Mouse (Mus musculus) lung, embryonic 15.5 days (tissue): ENCODE measurements at regions not wholly inside any gene's neighbourhood (a gene's known extent, or its start where the extent isn't known, plus 50 kb on each side); places are given as distances from the start of the nearest gene placed in this dataset.

ENCODE experiments used
- ATAC-seq: fragments of 200-750 bp; cut with Nextera tagmentation; 2 replicates; pipeline ENCODE4 v1.8.0; 2017; ENCODE audit warnings: moderate number of reproducible peaks, borderline replicate concordance; ENCODE audit not compliant: low FRiP score, low TSS enrichment; ENCODE audit errors: extremely low read depth
- H3K27ac ChIP-seq: fragments of 300-500 bp; sonication (generic); 2 replicates; pipeline ENCODE4 v1.5.1; 2015; ENCODE audit warnings: moderate library complexity, mild to moderate bottlenecking, inconsistent platforms
- H3K27me3 ChIP-seq: fragments of 300-500 bp; sonication (generic); 2 replicates; pipeline ENCODE4 v1.6.1; 2015; ENCODE audit warnings: inconsistent platforms
- H3K36me3 ChIP-seq: fragments of 300-500 bp; sonication (generic); 2 replicates; pipeline ENCODE4 v1.6.1; 2015; ENCODE audit warnings: inconsistent platforms
- H3K4me1 ChIP-seq: fragments of 300-500 bp; sonication (generic); 2 replicates; pipeline ENCODE4 v1.6.1; 2015; ENCODE audit warnings: inconsistent platforms
- H3K4me2 ChIP-seq: fragments of 300-500 bp; sonication (generic); 2 replicates; pipeline ENCODE4 v1.6.1; 2015; ENCODE audit warnings: inconsistent platforms, mild to moderate bottlenecking, moderate library complexity
- H3K4me3 ChIP-seq: fragments of 300-500 bp; sonication (generic); 2 replicates; pipeline ENCODE4 v1.5.1; 2015; ENCODE audit warnings: mild to moderate bottlenecking, inconsistent platforms
- H3K9ac ChIP-seq: fragments of 300-500 bp; sonication (generic); 2 replicates; pipeline ENCODE4 v1.6.1; 2015; ENCODE audit warnings: inconsistent platforms
- H3K9me3 ChIP-seq: fragments of 300-500 bp; sonication (generic); 2 replicates; pipeline ENCODE4 v1.6.1; 2016; ENCODE audit warnings: inconsistent platforms
- WGBS: fragments of 180-500 bp; shearing (Covaris S2); methylation state at CpG from one replicate; pipeline ENCODE4 v1.1.7; 2015; 5-methylcytosine and 5-hydroxymethylcytosine counted together

DNA sequence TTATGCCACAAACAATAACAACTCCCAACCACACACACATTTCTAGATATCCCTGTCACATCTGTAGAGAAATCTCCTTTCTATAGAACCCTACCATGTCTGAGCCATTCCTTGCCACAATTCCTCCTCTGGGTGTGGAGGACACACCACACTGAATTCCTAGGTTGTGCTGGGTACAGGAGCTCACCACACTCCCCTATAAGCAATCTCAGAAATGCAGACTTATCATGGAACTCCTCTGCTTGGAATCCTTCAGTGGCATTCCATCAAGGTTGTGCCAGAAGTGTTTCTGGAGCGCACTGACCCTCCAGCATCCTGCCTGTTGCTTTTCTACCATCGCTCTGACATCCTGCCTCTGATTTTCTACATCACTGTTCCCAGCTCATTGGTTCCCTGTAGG, 1052.3 kb downstream of the A830018L16Rik start:
- no peaks in the 10 kb centered on the region for H3K4me1 ChIP-seq
- WGBS = 84% methylated on average over 2 of the region's 2 CpGs
- no peak overlapping the region for H3K4me3 ChIP-seq
- no peak for ATAC-seq
- H3K9me3 ChIP-seq = no peaks in the 10 kb centered on the region
- no peak overlapping the region for H3K9ac ChIP-seq
- no peaks in the 10 kb centered on the region for H3K27me3 ChIP-seq
- H3K36me3 ChIP-seq = no peaks in the 10 kb centered on the region
- H3K27ac ChIP-seq = no peak overlapping the region
- H3K4me2 ChIP-seq = no peak overlapping the region

- H3K27me3 ChIP-seq = no peaks in the 10 kb centered on the region
- H3K27ac ChIP-seq = peak overlapping the region; percentile 74
- 17% methylated on average over 5 of the region's 5 CpGs for WGBS
- H3K4me2 ChIP-seq = no peak overlapping the region
- no peak overlapping the region for H3K9ac ChIP-seq
- no peaks in the 10 kb centered on the region for H3K9me3 ChIP-seq
- H3K36me3 ChIP-seq = no peaks in the 10 kb centered on the region
- ATAC-seq = peak; percentile 97
- peaks cover 8% of the 10 kb centered on the region for H3K4me1 ChIP-seq
- no peak overlapping the region for H3K4me3 ChIP-seq
Measured at GRCm38 (mm10) chr1:12478983-12479763, 1065.3 kb downstream of the A830018L16Rik start.

- H3K9ac ChIP-seq = no peak overlapping the region
- no peak for ATAC-seq
- H3K4me3 ChIP-seq = no peak overlapping the region
- 69% methylated on average over 3 of the region's 3 CpGs for WGBS
- no peaks in the 10 kb centered on the region for H3K36me3 ChIP-seq
- no peaks in the 10 kb centered on the region for H3K9me3 ChIP-seq
- H3K4me1 ChIP-seq = no peaks in the 10 kb centered on the region
- H3K4me2 ChIP-seq = no peak overlapping the region
- H3K27me3 ChIP-seq = no peaks in the 10 kb centered on the region
- no peak overlapping the region for H3K27ac ChIP-seq
Measured at GRCm38 (mm10) chr1:12500442-12500841, 1086.5 kb downstream of the A830018L16Rik start.

DNA sequence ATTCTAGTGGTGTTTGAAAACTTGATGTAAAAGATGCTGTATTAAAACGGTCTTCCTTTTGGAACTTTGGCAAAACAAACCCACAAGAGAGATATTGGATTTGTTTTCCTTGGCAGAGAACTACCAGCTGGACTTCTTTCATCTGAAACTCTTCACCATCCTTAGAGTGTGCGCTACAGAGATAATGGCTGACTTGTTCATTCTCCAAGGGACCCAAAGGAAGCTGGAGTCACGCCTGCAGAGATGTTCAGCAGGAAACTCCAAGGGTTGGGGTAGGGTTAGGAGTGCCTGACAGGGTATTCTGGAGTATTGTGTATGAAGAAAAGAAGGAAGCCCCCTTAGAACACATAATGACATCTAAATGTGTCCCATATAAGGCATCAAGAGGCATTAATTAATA, 1094.1 kb downstream of the A830018L16Rik start:
- Histone ChIP-seq H3K36me3 (no peaks in the 10 kb centered on the region), H3K9ac (no peak overlapping the region), H3K4me2 (no peak overlapping the region), H3K4me3 (no peak overlapping the region), H3K27ac (no peak overlapping the region), H3K9me3 (no peaks in the 10 kb centered on the region), H3K27me3 (no peaks in the 10 kb centered on the region), H3K4me1 (peaks cover 6% of the 10 kb centered on the region; the same call in 1 of the 2 replicates)
- WGBS = 33% methylated on average over 3 of the region's 3 CpGs
- no peak for ATAC-seq

- Histone ChIP-seq H3K27me3 (no peaks in the 10 kb centered on the region), H3K27ac (peak overlapping the region; percentile 82), H3K4me3 (no peak overlapping the region), H3K4me1 (peaks cover 6% of the 10 kb centered on the region; the same call in 1 of the 2 replicates), H3K4me2 (peak overlapping the region; percentile 1; the same call in 1 of the 2 replicates), H3K9ac (no peak overlapping the region), H3K9me3 (no peaks in the 10 kb centered on the region), H3K36me3 (no peaks in the 10 kb centered on the region)
- WGBS = 40% methylated on average over 10 of the region's 10 CpGs
- peak; percentile 93 for ATAC-seq
Measured at GRCm38 (mm10) chr1:12510129-12510816, 1096.4 kb downstream of the A830018L16Rik start.

GRCm38 (mm10) chr1:12519601-12520000, 1105.7 kb downstream of the A830018L16Rik start:
- no peak overlapping the region for H3K4me3 ChIP-seq
- no peaks in the 10 kb centered on the region for H3K4me1 ChIP-seq
- H3K36me3 ChIP-seq = no peaks in the 10 kb centered on the region
- 78% methylated on average over 4 of the region's 4 CpGs for WGBS
- ATAC-seq = no peak
- H3K27me3 ChIP-seq = no peaks in the 10 kb centered on the region
- H3K4me2 ChIP-seq = no peak overlapping the region
- no peaks in the 10 kb centered on the region for H3K9me3 ChIP-seq
- no peak overlapping the region for H3K27ac ChIP-seq
- H3K9ac ChIP-seq = no peak overlapping the region

DNA sequence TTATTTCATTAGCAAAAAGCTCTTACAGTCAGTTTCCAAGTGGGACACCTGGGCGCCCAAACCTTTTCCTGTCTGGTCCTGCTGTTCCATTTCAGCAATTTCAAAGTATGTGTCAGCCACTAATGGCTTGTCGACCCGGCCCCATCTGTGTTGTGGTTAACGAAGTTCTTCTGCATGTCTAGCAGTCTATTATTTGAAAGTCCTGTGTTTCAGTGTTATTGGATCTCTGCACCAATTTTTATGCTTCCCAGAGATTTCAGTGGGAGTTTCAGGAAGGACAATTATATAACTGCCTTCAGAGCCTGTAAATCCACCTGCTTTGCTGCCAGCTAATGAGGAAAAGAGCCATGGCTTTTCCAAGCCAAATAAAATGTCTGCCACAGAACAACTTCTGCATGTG, 1142.0 kb downstream of the A830018L16Rik start:
- H3K9ac ChIP-seq = no peak overlapping the region
- ATAC-seq = no peak
- no peaks in the 10 kb centered on the region for H3K4me1 ChIP-seq
- 77% methylated on average over 4 of the region's 4 CpGs for WGBS
- H3K9me3 ChIP-seq = no peaks in the 10 kb centered on the region
- H3K36me3 ChIP-seq = no peaks in the 10 kb centered on the region
- H3K4me2 ChIP-seq = no peak overlapping the region
- H3K27ac ChIP-seq = no peak overlapping the region
- H3K4me3 ChIP-seq = no peak overlapping the region
- H3K27me3 ChIP-seq = no peaks in the 10 kb centered on the region

GRCm38 (mm10) chr1:12571755-12572358, 1158.0 kb downstream of the A830018L16Rik start:
- 59% methylated on average over 7 of the region's 7 CpGs for WGBS
- Histone ChIP-seq H3K4me1 (no peaks in the 10 kb centered on the region), H3K4me3 (no peak overlapping the region), H3K4me2 (no peak overlapping the region), H3K36me3 (no peaks in the 10 kb centered on the region), H3K9ac (no peak overlapping the region), H3K9me3 (no peaks in the 10 kb centered on the region), H3K27ac (no peak overlapping the region), H3K27me3 (no peaks in the 10 kb centered on the region)
- ATAC-seq = no peak

GRCm38 (mm10) chr1:12572770-12573169, 1158.9 kb downstream of the A830018L16Rik start:
- Histone ChIP-seq H3K9ac (no peak overlapping the region), H3K4me3 (no peak overlapping the region), H3K9me3 (no peaks in the 10 kb centered on the region), H3K27me3 (no peaks in the 10 kb centered on the region), H3K36me3 (no peaks in the 10 kb centered on the region), H3K4me1 (no peaks in the 10 kb centered on the region), H3K4me2 (no peak overlapping the region), H3K27ac (no peak overlapping the region)
- ATAC-seq = no peak
- 53% methylated on average over 4 of the region's 4 CpGs for WGBS

- Histone ChIP-seq H3K27ac (no peak overlapping the region), H3K4me1 (no peaks in the 10 kb centered on the region), H3K4me2 (no peak overlapping the region), H3K4me3 (no peak overlapping the region), H3K9me3 (no peaks in the 10 kb centered on the region), H3K9ac (no peak overlapping the region), H3K27me3 (no peaks in the 10 kb centered on the region), H3K36me3 (no peaks in the 10 kb centered on the region)
- WGBS = 76% methylated on average over 5 of the region's 5 CpGs
- ATAC-seq = no peak
Measured at GRCm38 (mm10) chr1:12574274-12574673, 1160.4 kb downstream of the A830018L16Rik start.

- H3K4me1 ChIP-seq = no peaks in the 10 kb centered on the region
- no peaks in the 10 kb centered on the region for H3K36me3 ChIP-seq
- H3K4me2 ChIP-seq = 0 out of 2 replicates have a peak overlapping the region, but pooled peaks have one; percentile 8
- H3K9me3 ChIP-seq = no peaks in the 10 kb centered on the region
- 16% methylated on average over 13 of the region's 13 CpGs for WGBS
- no peak overlapping the region for H3K4me3 ChIP-seq
- H3K27ac ChIP-seq = no peak overlapping the region
- no peak overlapping the region for H3K9ac ChIP-seq
- ATAC-seq = no peak
- no peaks in the 10 kb centered on the region for H3K27me3 ChIP-seq
Measured at GRCm38 (mm10) chr1:12577027-12577703, 1163.3 kb downstream of the A830018L16Rik start.
